Mouse (Mus musculus) midbrain, embryonic 16.5 days (tissue): ENCODE data around the gene Dcdc2c. TPM values are rescaled to one million over a fixed set of nuclear protein-coding genes. Genes with fewer than 3 reads are reported as not detected.

Source experiments
- ATAC-seq: fragments of 200-750 bp; cut with Nextera tagmentation; 2 replicates; pipeline ENCODE4 v1.8.0; 2017; ENCODE audit warnings: moderate TSS enrichment
- H3K27ac ChIP-seq: fragments of 300-500 bp; sonication (generic); 2 replicates; pipeline ENCODE4 v1.5.1; 2014; ENCODE audit warnings: mild to moderate bottlenecking, low read length, mixed read lengths
- H3K27me3 ChIP-seq: fragments of 300-500 bp; sonication (generic); 2 replicates; pipeline ENCODE4 v1.6.1; 2014; ENCODE audit warnings: low read depth, low read length, mixed read lengths; ENCODE audit not compliant: control insufficient read depth, insufficient read depth
- H3K36me3 ChIP-seq: fragments of 300-500 bp; sonication (generic); 2 replicates; pipeline ENCODE4 v1.6.1; 2014; ENCODE audit warnings: mild to moderate bottlenecking, low read length, moderate library complexity, mixed read lengths; ENCODE audit not compliant: control insufficient read depth, insufficient read depth
- H3K4me1 ChIP-seq: fragments of 300-500 bp; sonication (generic); 2 replicates; pipeline ENCODE4 v1.6.1; 2014; ENCODE audit warnings: mild to moderate bottlenecking, low read length, mixed read lengths; ENCODE audit not compliant: control insufficient read depth, insufficient read depth
- H3K4me2 ChIP-seq: fragments of 300-500 bp; sonication (generic); 2 replicates; pipeline ENCODE4 v1.6.1; 2014; ENCODE audit warnings: mild to moderate bottlenecking, low read length, mixed read lengths
- H3K4me3 ChIP-seq: fragments of 300-500 bp; sonication (generic); 2 replicates; pipeline ENCODE4 v1.5.1; 2014; ENCODE audit warnings: low read depth, mild to moderate bottlenecking, low read length, moderate library complexity, mixed read lengths
- H3K9ac ChIP-seq: fragments of 300-500 bp; sonication (generic); 2 replicates; pipeline ENCODE4 v1.6.1; 2014; ENCODE audit warnings: low read depth, low read length, mixed read lengths
- H3K9me3 ChIP-seq: fragments of 300-500 bp; sonication (generic); replicated peaks from 2 replicates; pipeline ENCODE4 v1.6.1; 2014; ENCODE audit warnings: mild to moderate bottlenecking, low read length, mixed read lengths; ENCODE audit not compliant: control insufficient read depth, poor library complexity, severe bottlenecking
- WGBS: fragments of 180-500 bp; shearing (Covaris S2); extraction: QIAGEN DNeasy Blood & Tissue Kit; methylation state at CpG from one replicate; pipeline ENCODE4 v1.1.7; 2014; 5-methylcytosine and 5-hydroxymethylcytosine counted together
- polyA plus RNA-seq: library from polyadenylated mRNA; unstranded; fragments of >200 nt; fragmentation: Nextera tagmentation; extraction: Ambion mirVana; gene quantifications from 2 replicates; pipeline ENCODE4 v1.2.1, GENCODE M21; 2015

The Dcdc2c gene
- polyA plus RNA-seq, 1 experiment from 2014 or later, result not detected

DNA sequence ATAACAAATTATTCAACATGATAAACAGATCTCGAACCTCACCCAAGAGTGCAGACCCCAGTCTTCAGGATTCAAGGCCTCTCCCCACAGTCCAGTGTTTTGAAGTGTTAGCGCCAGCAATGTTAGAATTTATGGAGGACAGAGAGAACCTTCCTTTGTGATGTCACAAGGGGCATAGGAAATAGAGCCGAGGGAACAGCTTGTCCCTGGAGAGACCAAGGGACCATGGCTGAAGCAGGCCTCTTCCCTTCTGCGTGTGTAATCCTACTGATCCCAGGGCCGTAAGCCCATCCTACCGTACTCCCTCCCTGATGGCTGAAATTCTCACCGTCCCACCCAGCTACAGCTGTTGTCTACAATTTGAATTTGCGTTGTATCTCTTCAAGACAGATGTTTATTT lies 30.2 kb upstream of the Dcdc2c start, which contains the start of gene Allc:
TSS of gene Allc (minus strand) at position 101 of the 400 bp plus-strand sequence.
- no peaks in the 10 kb centered on the region for H3K9me3 ChIP-seq
- H3K9ac ChIP-seq, result no peak within 1 kb of the TSS
- peaks cover 3% of the 10 kb centered on the region; the same call in 1 of the 2 replicates for H3K4me1 ChIP-seq
- H3K4me2 ChIP-seq, result no peak within 1 kb of the TSS
- H3K27ac ChIP-seq, result no peak within 1 kb of the TSS
- H3K36me3 ChIP-seq, result no peaks in the 10 kb centered on the region
- no peaks in the 10 kb centered on the region for H3K27me3 ChIP-seq
- no peak within 1 kb of the TSS for H3K4me3 ChIP-seq
- WGBS, result 93% methylated on average over 8 of the region's 8 CpGs
- no peak for ATAC-seq

DNA sequence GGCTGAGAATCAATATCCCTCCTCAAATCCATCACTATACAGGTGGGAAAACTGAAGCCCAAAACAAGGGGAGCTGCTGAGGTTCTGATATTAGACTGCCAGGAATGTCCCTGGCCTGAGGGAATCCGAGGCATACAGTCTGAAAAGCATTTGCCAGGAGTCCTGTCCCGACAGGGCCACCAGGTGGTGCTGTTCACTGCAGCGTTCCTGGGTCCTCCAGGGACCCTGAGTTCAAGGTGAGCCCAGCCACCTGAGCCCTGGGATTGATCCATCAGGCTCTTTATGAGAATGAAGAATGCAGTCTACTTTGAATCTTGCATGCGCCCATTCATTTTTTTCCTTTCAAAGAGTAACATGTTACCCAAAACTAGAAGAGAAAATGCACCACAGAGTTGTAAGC lies 26.9 kb upstream of the Dcdc2c start:
- Histone ChIP-seq H3K9ac (no peak overlapping the region), H3K4me2 (no peak overlapping the region), H3K9me3 (no peaks in the 10 kb centered on the region), H3K4me3 (no peak overlapping the region), H3K4me1 (no peaks in the 10 kb centered on the region), H3K27ac (no peak overlapping the region), H3K27me3 (no peaks in the 10 kb centered on the region), H3K36me3 (no peaks in the 10 kb centered on the region)
- 27% methylated on average over 4 of the region's 4 CpGs for WGBS
- no peak for ATAC-seq

DNA sequence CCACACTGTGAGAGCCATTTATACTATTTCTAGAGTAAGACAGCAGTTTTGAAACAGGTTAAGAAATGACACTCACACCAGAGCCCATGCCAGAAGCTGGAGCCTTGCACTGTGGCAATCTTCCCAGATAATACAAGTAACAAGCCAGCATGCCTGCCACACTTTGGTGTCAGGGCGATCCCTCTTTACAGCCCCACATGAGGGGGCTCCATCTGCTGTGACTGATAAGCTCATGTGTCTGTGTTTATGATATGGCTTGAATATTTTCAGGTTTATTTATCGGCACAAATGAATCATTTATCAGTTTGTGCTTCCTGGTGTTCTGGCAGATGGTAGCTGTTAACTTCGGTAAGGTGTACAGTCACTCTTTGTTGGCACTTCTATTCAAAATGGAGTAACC lies 25.9 kb upstream of the Dcdc2c start:
- Histone ChIP-seq H3K36me3 (no peaks in the 10 kb centered on the region), H3K4me2 (no peak overlapping the region), H3K27me3 (no peaks in the 10 kb centered on the region), H3K9ac (no peak overlapping the region), H3K4me1 (no peaks in the 10 kb centered on the region), H3K9me3 (no peaks in the 10 kb centered on the region), H3K4me3 (no peak overlapping the region), H3K27ac (no peak overlapping the region)
- 92% methylated on average over 3 of the region's 3 CpGs for WGBS
- no peak for ATAC-seq

DNA sequence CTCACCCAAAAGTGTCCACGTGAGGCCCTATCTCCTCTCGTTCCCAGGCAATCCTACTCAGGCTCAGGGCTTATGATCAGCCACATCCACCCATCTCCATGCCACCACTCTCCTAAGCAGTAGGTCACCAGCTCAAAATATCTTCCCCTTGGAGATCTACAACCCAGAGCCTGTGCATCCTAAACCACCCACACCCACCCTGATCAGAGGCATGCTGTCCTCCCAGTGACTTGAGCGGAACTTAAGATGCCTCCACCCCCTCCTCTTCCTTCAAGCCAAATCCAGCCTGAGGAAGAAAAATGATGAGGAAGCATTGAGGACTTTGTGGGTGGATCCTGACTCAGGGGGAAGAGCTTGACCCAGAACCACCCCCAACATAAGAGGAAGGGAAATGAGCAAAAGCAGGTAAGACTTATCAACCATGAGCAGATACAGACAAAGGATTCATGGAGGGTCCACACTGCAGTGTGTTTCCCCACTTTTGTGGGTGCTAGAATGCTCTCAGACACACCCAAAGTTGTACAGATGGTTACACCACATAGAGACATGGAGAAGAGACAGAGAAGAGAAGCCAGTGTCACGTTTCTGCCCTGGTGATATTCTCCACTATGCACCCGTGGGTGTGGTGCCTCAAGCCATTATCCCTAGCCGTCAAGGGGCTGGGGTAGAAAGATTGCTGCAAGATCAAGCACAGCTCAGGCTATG lies 23.3 kb upstream of the Dcdc2c start:
- no peaks in the 10 kb centered on the region for H3K36me3 ChIP-seq
- peaks cover 9% of the 10 kb centered on the region for H3K4me1 ChIP-seq
- H3K9ac ChIP-seq, result no peak overlapping the region
- no peak overlapping the region for H3K4me2 ChIP-seq
- no peak overlapping the region for H3K4me3 ChIP-seq
- no peaks in the 10 kb centered on the region for H3K9me3 ChIP-seq
- no peaks in the 10 kb centered on the region for H3K27me3 ChIP-seq
- ATAC-seq, result no peak
- 84% methylated on average over 6 of the region's 6 CpGs for WGBS
- no peak overlapping the region for H3K27ac ChIP-seq

DNA sequence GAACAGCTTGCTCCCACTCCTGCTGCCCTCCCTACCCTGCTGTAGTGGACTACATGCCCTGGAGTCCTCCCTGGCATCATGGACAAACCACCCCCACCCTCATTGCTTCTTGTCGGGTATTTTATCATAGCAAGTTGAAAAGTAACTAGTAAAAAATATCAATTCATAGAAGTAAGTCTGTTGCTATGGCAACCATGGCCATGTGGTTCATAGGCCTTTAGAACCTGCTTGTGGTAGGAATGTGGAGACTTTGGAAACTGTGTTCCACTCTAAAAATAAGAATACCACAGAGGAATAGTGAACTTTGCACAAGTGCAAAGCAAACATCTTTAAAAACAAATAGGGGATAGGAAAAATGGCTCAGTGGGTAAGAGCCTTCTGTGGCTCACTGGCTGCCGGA lies 20.0 kb upstream of the Dcdc2c start:
- peaks cover 9% of the 10 kb centered on the region for H3K4me1 ChIP-seq
- H3K9me3 ChIP-seq, result no peaks in the 10 kb centered on the region
- 0 out of 2 replicates have a peak, but pooled peaks have one; percentile 6 for ATAC-seq
- WGBS, result 70% methylated on average over 2 of the region's 2 CpGs
- H3K36me3 ChIP-seq, result no peaks in the 10 kb centered on the region
- H3K4me3 ChIP-seq, result no peak overlapping the region
- no peak overlapping the region; the same call in 1 of the 2 replicates for H3K27ac ChIP-seq
- no peak overlapping the region for H3K4me2 ChIP-seq
- H3K27me3 ChIP-seq, result no peaks in the 10 kb centered on the region
- no peak overlapping the region for H3K9ac ChIP-seq

DNA sequence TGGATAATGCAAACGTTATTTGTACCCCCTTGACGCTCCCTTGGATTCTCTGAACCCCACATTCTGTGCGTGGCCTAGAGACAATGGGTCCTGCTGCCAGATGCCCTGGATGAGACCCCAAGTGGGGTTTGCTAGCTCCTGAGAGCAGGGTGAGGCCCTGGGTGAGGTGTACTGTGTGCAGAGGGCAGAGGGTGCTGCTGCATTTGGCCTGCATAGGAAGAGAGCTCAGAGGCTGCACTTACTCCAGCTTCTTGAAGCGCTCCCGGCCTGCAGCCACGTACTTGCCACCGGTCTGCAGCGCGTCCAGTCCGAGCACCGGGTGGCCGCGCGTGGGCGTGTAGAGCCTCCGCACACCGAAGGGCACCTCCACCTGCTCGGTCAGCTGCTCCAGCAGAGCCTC lies 424 bp downstream of the Dcdc2c start:
- Histone ChIP-seq H3K4me2 (no peak overlapping the region; the same call in 1 of the 2 replicates), H3K9ac (no peak overlapping the region), H3K4me1 (no peaks in the 10 kb centered on the region), H3K27me3 (no peaks in the 10 kb centered on the region), H3K9me3 (no peaks in the 10 kb centered on the region), H3K4me3 (no peak overlapping the region), H3K27ac (no peak overlapping the region), H3K36me3 (no peaks in the 10 kb centered on the region)
- WGBS, result 77% methylated on average over 18 of the region's 18 CpGs
- ATAC-seq, result no peak

DNA sequence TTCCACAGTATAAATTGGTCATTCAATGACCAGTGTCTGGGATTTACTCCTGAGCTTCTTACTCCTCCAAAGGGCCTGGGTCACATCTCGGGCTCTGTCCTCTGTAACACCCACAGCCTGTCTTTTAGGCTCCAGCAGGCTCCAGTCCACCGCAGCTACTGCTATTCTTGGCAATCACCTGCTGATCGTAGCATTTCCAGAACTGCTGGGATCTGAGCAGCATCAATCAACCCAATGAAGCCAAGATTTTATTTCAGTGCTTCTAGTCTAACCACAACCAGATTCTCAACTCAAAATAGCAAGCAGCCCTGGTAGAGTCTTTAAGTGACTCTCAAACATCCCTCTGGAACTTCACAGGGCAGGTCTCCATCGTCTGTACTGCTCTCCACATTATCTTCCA lies 3.3 kb downstream of the Dcdc2c start:
- H3K4me2 ChIP-seq, result no peak overlapping the region
- no peak for ATAC-seq

DNA sequence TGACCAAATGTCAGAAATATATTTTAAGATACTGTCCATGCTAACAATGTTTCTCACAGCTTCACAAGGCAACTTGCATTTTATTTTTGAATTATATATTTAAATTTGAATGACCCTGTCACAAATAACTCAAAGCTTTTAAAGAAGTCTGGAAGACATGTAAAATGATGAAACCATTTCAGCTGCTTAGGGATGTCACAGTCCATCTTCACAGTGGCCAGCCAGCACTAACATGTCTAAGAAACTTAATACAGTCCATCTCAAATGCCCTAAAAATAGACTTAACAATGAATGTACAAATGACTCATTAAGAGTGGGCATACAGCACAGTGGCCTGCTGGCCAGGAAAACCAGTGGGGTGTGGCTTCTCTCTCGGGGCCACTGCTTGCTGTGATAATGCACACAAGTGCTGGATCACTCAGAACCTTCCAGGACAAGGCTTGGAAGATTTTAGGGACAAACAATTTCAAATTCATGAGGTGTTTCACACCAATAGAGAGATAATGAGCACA lies 37.9 kb downstream of the Dcdc2c start:
- no peaks in the 10 kb centered on the region for H3K4me1 ChIP-seq
- ATAC-seq, result no peak
- no peak overlapping the region for H3K27ac ChIP-seq
- H3K4me2 ChIP-seq, result no peak overlapping the region
- no peaks in the 10 kb centered on the region for H3K9me3 ChIP-seq
- no peak overlapping the region for H3K9ac ChIP-seq
- 47% methylated on average over 1 of the region's 1 CpGs for WGBS
- H3K4me3 ChIP-seq, result no peak overlapping the region
- H3K27me3 ChIP-seq, result no peaks in the 10 kb centered on the region
- H3K36me3 ChIP-seq, result no peaks in the 10 kb centered on the region

More for the DNA sequence above, 3.3 kb downstream of the Dcdc2c start:
- no peaks in the 10 kb centered on the region for H3K27me3 ChIP-seq
- no peaks in the 10 kb centered on the region for H3K9me3 ChIP-seq
- no peaks in the 10 kb centered on the region for H3K36me3 ChIP-seq
- H3K4me1 ChIP-seq, result no peaks in the 10 kb centered on the region
- no peak overlapping the region for H3K27ac ChIP-seq
- no peak overlapping the region for H3K4me3 ChIP-seq
- WGBS, result 59% methylated on average over 4 of the region's 4 CpGs
- no peak overlapping the region for H3K9ac ChIP-seq

DNA sequence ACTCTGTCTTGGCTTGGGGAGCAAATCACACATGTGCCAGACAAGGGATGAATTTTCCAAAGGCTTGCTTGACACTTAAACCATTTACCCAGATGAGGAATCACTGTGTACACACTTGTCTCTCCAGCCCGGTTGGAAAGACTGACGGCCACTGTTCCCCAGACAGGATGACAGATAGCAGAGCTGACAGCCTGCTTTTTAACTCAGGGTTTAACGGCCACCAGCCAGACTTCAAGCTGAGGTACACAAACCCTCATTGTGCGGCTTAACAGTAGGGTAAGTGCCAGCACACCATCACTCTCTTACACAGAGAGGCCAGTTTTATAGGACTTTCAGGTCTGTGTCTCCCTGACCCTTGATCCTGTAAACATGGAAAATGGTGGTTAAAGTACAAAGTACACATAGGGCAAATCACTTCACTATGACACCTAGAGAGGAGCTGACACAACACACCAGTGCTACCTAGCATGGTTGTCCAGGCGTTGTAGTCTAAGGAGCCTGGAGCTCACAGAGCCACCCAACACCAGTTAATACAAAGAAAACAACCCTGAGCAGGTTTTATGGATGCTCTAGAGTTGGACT lies 42.4 kb downstream of the Dcdc2c start:
- no peaks in the 10 kb centered on the region for H3K9me3 ChIP-seq
- H3K4me2 ChIP-seq, result no peak overlapping the region
- WGBS, result 59% methylated on average over 5 of the region's 5 CpGs
- no peak for ATAC-seq
- H3K36me3 ChIP-seq, result no peaks in the 10 kb centered on the region
- no peak overlapping the region for H3K4me3 ChIP-seq
- H3K4me1 ChIP-seq, result no peaks in the 10 kb centered on the region
- H3K9ac ChIP-seq, result no peak overlapping the region
- no peak overlapping the region for H3K27ac ChIP-seq
- H3K27me3 ChIP-seq, result no peaks in the 10 kb centered on the region
